9 mouse cellular contexts compared by ENCODE assay signal in the genomic region with DNA sequence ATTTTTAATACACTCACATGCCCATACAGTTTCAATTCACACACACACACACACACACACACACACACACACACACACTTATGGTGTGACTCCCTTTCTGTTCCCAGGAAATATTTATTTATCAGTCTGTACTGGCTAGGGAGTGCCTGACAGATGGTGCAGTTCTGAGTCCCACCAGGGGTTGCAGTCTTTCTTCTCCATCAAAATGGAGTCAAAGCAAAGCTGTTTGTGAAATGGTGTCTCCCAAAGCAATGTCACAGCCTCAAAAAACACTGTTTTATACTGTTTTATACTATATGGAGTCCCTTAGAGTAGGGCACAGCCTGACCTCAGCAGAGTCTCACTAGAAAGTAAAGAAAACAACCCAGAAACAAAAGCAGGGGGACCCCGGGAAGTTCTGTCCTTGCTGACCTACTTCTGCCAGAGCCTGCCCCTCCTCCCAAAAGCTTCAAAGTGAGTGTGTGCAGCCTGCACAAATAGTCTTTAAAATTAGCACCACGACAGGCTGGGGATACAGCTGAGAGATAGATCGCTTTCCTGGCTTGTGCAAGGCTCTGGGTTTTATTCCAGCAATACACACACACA. TPM values are rescaled to one million over a fixed set of nuclear protein-coding genes. Genes with fewer than 3 reads are reported as not detected.
DNase-seq lines count a peak whose midpoint lies in the region; ATAC-seq lines count a peak whose summit lies in the region.
"Had no signal": no experiment of that assay in that cellular context is flagged by ENCODE, and none has a peak within 500 bp of the region (broad histone marks: within the 10 kb centered on the region; RNA-seq: fewer than 3 reads in every experiment).

No protein-coding gene starts in this region.

- intact Hi-C loops in heart, postnatal 25 days (cut with DNase I) = no loop called here

- H3K9me3 ChIP-seq in kidney, embryonic 15.5 days (replicated peaks) = no peaks in the 10 kb centered on the region
- H3K9me3 ChIP-seq in embryonic facial prominence, embryonic 11.5 days (replicated peaks; ENCODE audit: control insufficient read depth, low read length) = no peaks in the 10 kb centered on the region
- no peaks in the 10 kb centered on the region for H3K9me3 ChIP-seq in liver, embryonic 12.5 days (replicated peaks)

- 0 out of 2 replicates have a peak, but pooled peaks have one; percentile 42 for ATAC-seq in kidney, embryonic 15.5 days (replicated peaks; ENCODE audit: low FRiP score)
- peak; percentile 40 for ATAC-seq in embryonic facial prominence, embryonic 11.5 days (replicated peaks; ENCODE audit: insufficient number of reproducible peaks, low FRiP score, low TSS enrichment, low read depth)
- no peak for ATAC-seq in liver, embryonic 12.5 days

- WGBS in kidney, embryonic 15.5 days = 17% methylated on average over 3 of the region's 3 CpGs
- WGBS in embryonic facial prominence, embryonic 11.5 days = 9% methylated on average over 3 of the region's 3 CpGs
- WGBS in liver, embryonic 12.5 days (ENCODE audit: insufficient replicate concordance) = 21% methylated on average over 3 of the region's 3 CpGs

- no peak overlapping the region for H3K9ac ChIP-seq in kidney, embryonic 15.5 days
- 0 out of 2 replicates have a peak overlapping the region, but pooled peaks have one; percentile 18 for H3K9ac ChIP-seq in embryonic facial prominence, embryonic 11.5 days (replicated peaks; ENCODE audit: low read length)
- no peak overlapping the region for H3K9ac ChIP-seq in liver, embryonic 12.5 days

- H3K27ac ChIP-seq in kidney, embryonic 15.5 days = peak overlapping the region; percentile 93
- peak overlapping the region; percentile 94 for H3K27ac ChIP-seq in embryonic facial prominence, embryonic 11.5 days (replicated peaks; ENCODE audit: low read depth, low read length)
- peak overlapping the region; percentile 71 for H3K27ac ChIP-seq in liver, embryonic 12.5 days

- H3K4me1 ChIP-seq in kidney, embryonic 15.5 days = peaks cover 54% of the 10 kb centered on the region
- peaks cover 12% of the 10 kb centered on the region for H3K4me1 ChIP-seq in embryonic facial prominence, embryonic 11.5 days (ENCODE audit: control insufficient read depth, insufficient read depth, low read length)
- H3K4me1 ChIP-seq in liver, embryonic 12.5 days = peaks cover 24% of the 10 kb centered on the region

- no peak for DNase-seq in kidney, adult 8-10 months
- peak; percentile 57 for DNase-seq in MN1 (ENCODE audit: low spot score)
- DNase-seq in embryonic facial prominence, embryonic 11.5 days (ENCODE audit: low spot score) = peak; percentile 63
- DNase-seq in heart, postnatal 25 days (ENCODE audit: low spot score) = peak; percentile 4
- peak; percentile 51 to 69 for DNase-seq in thymus, adult 18-20 months
- DNase-seq in urinary bladder, adult 18-20 months (ENCODE audit: low spot score in 2 of 2) = no peak

- no peak overlapping the region for H3K4me3 ChIP-seq in kidney, embryonic 15.5 days (replicated peaks)
- H3K4me3 ChIP-seq in embryonic facial prominence, embryonic 11.5 days (ENCODE audit: low read depth, low read length) = no peak overlapping the region
- H3K4me3 ChIP-seq in liver, embryonic 12.5 days = no peak overlapping the region

- no peaks in the 10 kb centered on the region for H3K36me3 ChIP-seq in kidney, embryonic 15.5 days
- no peaks in the 10 kb centered on the region for H3K36me3 ChIP-seq in embryonic facial prominence, embryonic 11.5 days (replicated peaks; ENCODE audit: control insufficient read depth, insufficient read depth, low read depth, low read length)
- H3K36me3 ChIP-seq in liver, embryonic 12.5 days = no peaks in the 10 kb centered on the region

- no peaks in the 10 kb centered on the region for H3K27me3 ChIP-seq in kidney, embryonic 15.5 days
- H3K27me3 ChIP-seq in embryonic facial prominence, embryonic 11.5 days (ENCODE audit: control insufficient read depth, insufficient read depth, low read length) = no peaks in the 10 kb centered on the region
- H3K27me3 ChIP-seq in liver, embryonic 12.5 days (replicated peaks) = peaks cover 8% of the 10 kb centered on the region; the same call in 1 of the 2 replicates

- H3K4me2 ChIP-seq in kidney, embryonic 15.5 days = no peak overlapping the region
- no peak overlapping the region for H3K4me2 ChIP-seq in embryonic facial prominence, embryonic 11.5 days (ENCODE audit: low read depth, low read length)
- H3K4me2 ChIP-seq in liver, embryonic 12.5 days = no peak overlapping the region

RNA-seq across cellular contexts. Expression of gene Lsp1, which starts 3.3 kb away (rescaled TPM):
- polyA plus RNA-seq in kidney, embryonic 15.5 days (2015; fragmentation: Nextera tagmentation; extraction: Ambion mirVana) = 115 and 139 TPM in 2 replicates
- polyA plus RNA-seq in embryonic facial prominence, embryonic 11.5 days (2014; fragmentation: Nextera tagmentation; extraction: Ambion mirVana) = 23.3 and 23.7 TPM in 2 replicates
- 10 to 100 TPM; 43.7 to 48.1 TPM for total RNA-seq in heart, postnatal 25 days (2021)
- 16.7 and 17.0 TPM in 2 replicates for polyA plus RNA-seq in liver, embryonic 12.5 days (2016; fragmentation: Nextera tagmentation; extraction: Ambion mirVana)

RNA-seq across cellular contexts. Expression of gene Tnni2, which starts 15.7 kb away (rescaled TPM):
- 19.0 and 45.8 TPM in 2 replicates for polyA plus RNA-seq in kidney, embryonic 15.5 days (2015; fragmentation: Nextera tagmentation; extraction: Ambion mirVana)
- polyA plus RNA-seq in embryonic facial prominence, embryonic 11.5 days (2014; fragmentation: Nextera tagmentation; extraction: Ambion mirVana) = 1.4 and 2.7 TPM in 2 replicates
- total RNA-seq in heart, postnatal 25 days (2021) = 1 to 10 TPM; 4.4 to 7.1 TPM
- polyA plus RNA-seq in liver, embryonic 12.5 days (2016; fragmentation: Nextera tagmentation; extraction: Ambion mirVana) = 1.8 and 2.4 TPM in 2 replicates

RNA-seq across cellular contexts. Expression of gene Syt8, which starts 22.7 kb away (rescaled TPM):
- polyA plus RNA-seq in kidney, embryonic 15.5 days (2015; fragmentation: Nextera tagmentation; extraction: Ambion mirVana) = 0.62 and 1.3 TPM in 2 replicates
- polyA plus RNA-seq in embryonic facial prominence, embryonic 11.5 days (2014; fragmentation: Nextera tagmentation; extraction: Ambion mirVana) = 0.52 TPM in 1 of 2 replicates, not detected in the other
- total RNA-seq in heart, postnatal 25 days (2021) = not detected
- polyA plus RNA-seq in liver, embryonic 12.5 days (2016; fragmentation: Nextera tagmentation; extraction: Ambion mirVana) = not detected in 2 replicates
- total RNA-seq: gastrocnemius, adult 8-10 months had no signal

RNA-seq across cellular contexts. Expression of gene Tnnt3, which starts 41.3 kb away (rescaled TPM):
- 23.5 and 46.2 TPM in 2 replicates for polyA plus RNA-seq in kidney, embryonic 15.5 days (2015; fragmentation: Nextera tagmentation; extraction: Ambion mirVana)
- 1.5 and 2.8 TPM in 2 replicates for polyA plus RNA-seq in embryonic facial prominence, embryonic 11.5 days (2014; fragmentation: Nextera tagmentation; extraction: Ambion mirVana)
- 1 to 10 TPM in 1 of 2 experiments, not detected in 1; 2.0 TPM for total RNA-seq in heart, postnatal 25 days (2021)
- polyA plus RNA-seq in liver, embryonic 12.5 days (2016; fragmentation: Nextera tagmentation; extraction: Ambion mirVana) = 0.51 TPM in 1 of 2 replicates, not detected in the other

Comparison
In these comparisons a context has a peak if more than half of its experiments do, and no peak if none do; other contexts are left out.
1. DNase-seq: peak in MN1 (single experiment), embryonic facial prominence, embryonic 11.5 days (single experiment), heart, postnatal 25 days (single experiment) and thymus, adult 18-20 months (2 of 2); none in kidney, adult 8-10 months (0 of 2) and urinary bladder, adult 18-20 months (0 of 2).
2. Peak in every context shown above with its lines, with median percentiles within 50 percentile points of each other: H3K27ac ChIP-seq.